Mouse (Mus musculus): ENCODE measurements around the gene Olfr1423.
"Not testable (repeated sequence)": the region's sequence is repeated elsewhere in the genome, so short reads cannot be mapped to it uniquely, and the experiment has no call there.

Olfr1423 gene

GRCm38 (mm10) chr19:12041217-12041616 is at the start of gene Olfr1423:
Olfr1423 (minus strand) TSS chr19:12041317.
- DNase-seq (ENCODE audit: low spot score in 2 of 2): no peak

GRCm38 (mm10) chr19:12077631-12078030 is 36.5 kb upstream of the Olfr1423 start, which contains the start of gene Olfr1425:
Olfr1425 (minus strand) TSS chr19:12077731.
- not testable (repeated sequence) for DNase-seq (ENCODE audit: low spot score in 2 of 2)

- DNase-seq (ENCODE audit: low spot score in 2 of 2): not testable (repeated sequence)
Observed at GRCm38 (mm10) chr19:12069546-12069945, 28.4 kb upstream of the Olfr1423 start.

- not testable (repeated sequence) for DNase-seq (ENCODE audit: low spot score in 2 of 2)
Observed at GRCm38 (mm10) chr19:12067806-12068205, 26.7 kb upstream of the Olfr1423 start.

GRCm38 (mm10) chr19:12062582-12062981 is 21.5 kb upstream of the Olfr1423 start, which contains the start of gene Olfr1424:
Olfr1424 (minus strand) TSS chr19:12062682.
- not testable (repeated sequence) for DNase-seq (ENCODE audit: low spot score in 2 of 2)

- DNase-seq (ENCODE audit: low spot score in 2 of 2): no peak
Observed at GRCm38 (mm10) chr19:12043163-12043562, 2.0 kb upstream of the Olfr1423 start.

- DNase-seq (ENCODE audit: low spot score in 2 of 2): no peak
Observed at GRCm38 (mm10) chr19:12037727-12038126, 3.4 kb downstream of the Olfr1423 start.

- no peak for DNase-seq (ENCODE audit: low spot score in 2 of 2)
Observed at GRCm38 (mm10) chr19:12026606-12027005, 14.5 kb downstream of the Olfr1423 start.

GRCm38 (mm10) chr19:12025333-12025732 is 15.8 kb downstream of the Olfr1423 start:
- no peak for DNase-seq (ENCODE audit: low spot score in 2 of 2)

- peak in 1 of 2 experiments; percentile 14 for DNase-seq (ENCODE audit: low spot score in 2 of 2)
Observed at GRCm38 (mm10) chr19:12024149-12024548, 17.0 kb downstream of the Olfr1423 start.

- no peak for DNase-seq (ENCODE audit: low spot score in 2 of 2)
Observed at GRCm38 (mm10) chr19:12016192-12016591, 24.9 kb downstream of the Olfr1423 start.

- DNase-seq (ENCODE audit: low spot score in 2 of 2): no peak
Observed at GRCm38 (mm10) chr19:12015708-12016107, 25.4 kb downstream of the Olfr1423 start.

GRCm38 (mm10) chr19:12013228-12013627 is 27.9 kb downstream of the Olfr1423 start:
- DNase-seq (ENCODE audit: low spot score in 2 of 2): peak; percentile 62 to 71

- DNase-seq (ENCODE audit: low spot score in 2 of 2): no peak
Observed at GRCm38 (mm10) chr19:12012615-12013014, 28.5 kb downstream of the Olfr1423 start.

GRCm38 (mm10) chr19:12011560-12012556 is 29.3 kb downstream of the Olfr1423 start:
- DNase-seq (ENCODE audit: low spot score in 2 of 2): peak; percentile 80 to 87

GRCm38 (mm10) chr19:12010916-12011559 is 30.1 kb downstream of the Olfr1423 start:
- peak; percentile 53 to 77 for DNase-seq (ENCODE audit: low spot score in 2 of 2)

- DNase-seq (ENCODE audit: low spot score in 2 of 2): peak; percentile 32 to 44
Observed at GRCm38 (mm10) chr19:12010281-12010771, 30.8 kb downstream of the Olfr1423 start.

- peak; percentile 62 to 77 for DNase-seq (ENCODE audit: low spot score in 2 of 2)
Observed at GRCm38 (mm10) chr19:12009501-12010280, 31.4 kb downstream of the Olfr1423 start.

GRCm38 (mm10) chr19:12008410-12009380 is 32.4 kb downstream of the Olfr1423 start:
- no peak for DNase-seq (ENCODE audit: low spot score in 2 of 2)

All from spleen, postnatal 36 days (tissue).